Mouse (Mus musculus) ES-E14 (cell line): Measurements from ENCODE around the gene Arhgap45.

ENCODE experiments used
- ZC3H11A ChIP-seq: IDR thresholded peaks from 2 replicates; pipeline ENCODE4 v1.6.1; 2012; ENCODE audit warnings: low read depth, mild to moderate bottlenecking, inconsistent platforms, low read length, borderline replicate concordance
- ZNF384 ChIP-seq: IDR thresholded peaks from 2 replicates; pipeline ENCODE4 v1.6.1; 2012; ENCODE audit warnings: low read depth, low read length, inconsistent platforms

DNA sequence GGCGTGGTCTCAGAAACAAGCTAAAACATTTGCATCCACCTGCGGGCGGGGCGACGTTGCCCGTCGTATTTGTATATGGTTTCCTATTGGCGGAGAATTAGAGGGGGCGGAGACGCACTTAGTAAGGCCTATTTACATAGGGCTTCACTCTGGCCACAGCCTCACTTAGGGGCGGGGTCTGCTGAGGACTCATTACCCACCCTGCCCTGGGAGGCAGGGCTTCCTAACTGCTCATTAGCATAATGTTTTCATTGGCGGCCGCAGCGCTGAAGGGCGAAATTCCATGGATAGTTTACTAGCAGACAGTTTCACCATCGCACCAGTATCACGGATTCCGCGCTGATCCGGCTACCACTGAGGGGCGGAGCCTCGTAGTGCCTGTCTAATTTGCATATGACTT is 31.6 kb upstream of the Arhgap45 start:
- TF ChIP-seq ZC3H11A (no peak), ZNF384 (no peak)
